Mouse (Mus musculus) limb, embryonic 14.5 days (tissue): Measurements from ENCODE around the gene Ccdc141. TPM values are rescaled to one million over a fixed set of nuclear protein-coding genes. Genes with fewer than 3 reads are reported as not detected.

Experiments
- ATAC-seq: fragments of 200-750 bp; cut with Nextera tagmentation; 2 replicates; pipeline ENCODE4 v1.8.0; 2017; ENCODE audit warnings: low read depth, moderate number of reproducible peaks, moderate TSS enrichment; ENCODE audit not compliant: low FRiP score
- DNase-seq: peaks from one replicate; pipeline ENCODE4 v3.0.0-alpha.2; 2015; ENCODE audit warnings: low spot score
- H3K27ac ChIP-seq: fragments of 300-500 bp; sonication (generic); replicated peaks from 2 replicates; pipeline ENCODE4 v1.5.1; 2014; ENCODE audit warnings: low read depth, mild to moderate bottlenecking, low read length, moderate library complexity, mixed read lengths
- H3K27me3 ChIP-seq: fragments of 300-500 bp; sonication (generic); 2 replicates; pipeline ENCODE4 v1.6.1; 2014; ENCODE audit warnings: low read length, mixed read lengths; ENCODE audit not compliant: control insufficient read depth, insufficient read depth
- H3K36me3 ChIP-seq: fragments of 300-500 bp; sonication (generic); 2 replicates; pipeline ENCODE4 v1.6.1; 2014; ENCODE audit warnings: mild to moderate bottlenecking, low read length, moderate library complexity, mixed read lengths; ENCODE audit not compliant: control insufficient read depth, insufficient read depth
- H3K4me1 ChIP-seq: fragments of 300-500 bp; sonication (generic); 2 replicates; pipeline ENCODE4 v1.6.1; 2014; ENCODE audit warnings: antibody characterized with exemption, low read length, mixed read lengths; ENCODE audit not compliant: control insufficient read depth, insufficient read depth
- H3K4me2 ChIP-seq: fragments of 300-500 bp; sonication (generic); replicated peaks from 2 replicates; pipeline ENCODE4 v1.6.1; 2014; ENCODE audit warnings: low read depth, mild to moderate bottlenecking, low read length, moderate library complexity; ENCODE audit not compliant: severe bottlenecking
- H3K4me3 ChIP-seq: fragments of 300-500 bp; sonication (generic); replicated peaks from 2 replicates; pipeline ENCODE4 v1.5.1; 2014; ENCODE audit warnings: low read length
- H3K9ac ChIP-seq: fragments of 300-500 bp; sonication (generic); 2 replicates; pipeline ENCODE4 v1.6.1; 2014; ENCODE audit warnings: mild to moderate bottlenecking, low read depth, low read length, moderate library complexity; ENCODE audit not compliant: severe bottlenecking
- H3K9me3 ChIP-seq: fragments of 300-500 bp; sonication (generic); 2 replicates; pipeline ENCODE4 v1.6.1; 2016; ENCODE audit warnings: low read length; ENCODE audit not compliant: control insufficient read depth
- POLR2A ChIP-seq: fragments of 200-500 bp; IDR thresholded peaks from 2 replicates; pipeline ENCODE4 v1.8.0; 2012; ENCODE audit warnings: inconsistent platforms, mild to moderate bottlenecking, moderate library complexity, borderline replicate concordance; ENCODE audit not compliant: insufficient read depth, insufficient read length; ENCODE audit errors: extremely low read depth
- WGBS: fragments of 180-500 bp; shearing (Covaris S2); extraction: QIAGEN DNeasy Blood & Tissue Kit; methylation state at CpG from one replicate; pipeline ENCODE4 v1.1.7; 2014; 5-methylcytosine and 5-hydroxymethylcytosine counted together
- polyA plus RNA-seq, 2 experiments: library from polyadenylated mRNA; depleted of rRNA in 1 of 2; stranded (reverse) in 1 of 2; unstranded in 1 of 2; fragments of >200 nt; fragmentation: Nextera tagmentation in 1 of 2; extraction: Ambion mirVana in 1 of 2; gene quantifications; 2 replicates each; pipeline versions ENCODE4 v1.2.1 to v1.2.3; 2012 to 2014

Ccdc141 gene
- polyA plus RNA-seq, 2 experiments, result 8.9 to 14.5 TPM

- Histone ChIP-seq H3K4me3 (no peak overlapping the region), H3K36me3 (no peaks in the 10 kb centered on the region), H3K4me1 (0 out of 2 replicates have a peak, but pooled peaks cover 4% of the 10 kb centered on the region), H3K9me3 (no peaks in the 10 kb centered on the region), H3K4me2 (no peak overlapping the region), H3K27me3 (no peaks in the 10 kb centered on the region), H3K27ac (no peak overlapping the region), H3K9ac (no peak overlapping the region)
- ATAC-seq (no peak), DNase-seq (no peak)
- no peak for TF ChIP-seq POLR2A
- 54% methylated on average over 5 of the region's 5 CpGs for WGBS
Observed at GRCm38 (mm10) chr2:76971069-76971468, 199.4 kb downstream of the Ccdc141 start.

GRCm38 (mm10) chr2:76970669-76971068 is 199.8 kb downstream of the Ccdc141 start:
- Histone ChIP-seq H3K27ac (no peak overlapping the region), H3K4me3 (no peak overlapping the region), H3K36me3 (no peaks in the 10 kb centered on the region), H3K9me3 (no peaks in the 10 kb centered on the region), H3K4me2 (no peak overlapping the region), H3K27me3 (no peaks in the 10 kb centered on the region), H3K4me1 (0 out of 2 replicates have a peak, but pooled peaks cover 4% of the 10 kb centered on the region), H3K9ac (no peak overlapping the region)
- ATAC-seq, result no peak
- DNase-seq, result peak; percentile 32
- TF ChIP-seq POLR2A, result no peak
- 29% methylated on average over 4 of the region's 4 CpGs for WGBS

GRCm38 (mm10) chr2:76970204-76970603 is 200.2 kb downstream of the Ccdc141 start:
- TF ChIP-seq POLR2A, result no peak
- Histone ChIP-seq H3K9ac (no peak overlapping the region), H3K27ac (no peak overlapping the region), H3K4me2 (no peak overlapping the region), H3K27me3 (no peaks in the 10 kb centered on the region), H3K4me1 (0 out of 2 replicates have a peak, but pooled peaks cover 4% of the 10 kb centered on the region), H3K36me3 (no peaks in the 10 kb centered on the region), H3K9me3 (no peaks in the 10 kb centered on the region), H3K4me3 (no peak overlapping the region)
- WGBS, result 63% methylated on average over 6 of the region's 6 CpGs
- no peak for ATAC-seq
- DNase-seq, result no peak

DNA sequence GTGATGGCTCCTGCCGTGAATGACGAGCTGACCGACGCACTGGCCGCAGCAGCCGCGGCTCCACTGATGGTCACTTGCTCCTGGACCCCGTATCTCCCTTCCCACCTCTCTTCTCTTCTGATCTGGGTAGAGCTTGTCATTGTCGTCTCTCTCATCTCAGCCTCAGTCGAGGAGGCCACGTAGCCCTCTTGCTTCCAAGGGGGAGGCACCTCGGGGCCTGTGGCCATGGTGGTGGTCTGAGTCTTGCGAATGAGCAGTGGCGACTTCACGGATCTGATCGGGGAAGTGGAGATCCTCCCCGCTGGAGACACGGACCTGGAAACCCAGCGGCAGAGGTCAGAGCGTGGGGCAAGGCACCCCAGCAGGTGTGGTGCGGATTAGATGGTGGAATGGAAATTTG is 200.8 kb downstream of the Ccdc141 start:
- Histone ChIP-seq H3K9ac (no peak overlapping the region), H3K4me3 (no peak overlapping the region), H3K27ac (no peak overlapping the region), H3K9me3 (no peaks in the 10 kb centered on the region), H3K4me2 (no peak overlapping the region), H3K4me1 (0 out of 2 replicates have a peak, but pooled peaks cover 4% of the 10 kb centered on the region), H3K27me3 (no peaks in the 10 kb centered on the region), H3K36me3 (no peaks in the 10 kb centered on the region)
- 79% methylated on average over 21 of the region's 21 CpGs for WGBS
- no peak for TF ChIP-seq POLR2A
- DNase-seq, result no peak
- no peak for ATAC-seq

- no peak overlapping the region for H3K9ac ChIP-seq
- H3K27me3 ChIP-seq, result no peaks in the 10 kb centered on the region
- DNase-seq (peak; percentile 86), ATAC-seq (peak; percentile 46; the same call in 1 of the 2 replicates)
- H3K4me1 ChIP-seq, result 0 out of 2 replicates have a peak, but pooled peaks cover 4% of the 10 kb centered on the region
- no peaks in the 10 kb centered on the region for H3K36me3 ChIP-seq
- H3K4me2 ChIP-seq, result no peak overlapping the region
- H3K4me3 ChIP-seq, result no peak overlapping the region
- TF ChIP-seq POLR2A, result no peak
- WGBS, result 25% methylated on average over 8 of the region's 8 CpGs
- H3K9me3 ChIP-seq, result no peaks in the 10 kb centered on the region
- no peak overlapping the region for H3K27ac ChIP-seq
Observed at GRCm38 (mm10) chr2:76968919-76969318, 201.5 kb downstream of the Ccdc141 start.

GRCm38 (mm10) chr2:76966582-76966981 is 203.9 kb downstream of the Ccdc141 start:
- no peaks in the 10 kb centered on the region for H3K36me3 ChIP-seq
- no peaks in the 10 kb centered on the region for H3K4me1 ChIP-seq
- H3K4me3 ChIP-seq, result no peak overlapping the region
- DNase-seq (no peak), ATAC-seq (no peak)
- 85% methylated on average over 6 of the region's 6 CpGs for WGBS
- no peak for TF ChIP-seq POLR2A
- H3K27ac ChIP-seq, result no peak overlapping the region
- no peak overlapping the region for H3K9ac ChIP-seq
- no peak overlapping the region for H3K4me2 ChIP-seq
- no peaks in the 10 kb centered on the region for H3K27me3 ChIP-seq
- H3K9me3 ChIP-seq, result no peaks in the 10 kb centered on the region
